Mouse (Mus musculus): ENCODE data around the gene Frat1. TPM values are rescaled to one million over a fixed set of nuclear protein-coding genes. Genes with fewer than 3 reads are reported as not detected.
"Not testable (repeated sequence)": the region's sequence is repeated elsewhere in the genome, so short reads cannot be mapped to it uniquely, and the experiment has no call there.

Gene Frat1
- total RNA-seq, 2 experiments from 2014 or later = 17.8 to 22.3 TPM

GRCm38 (mm10) chr19:41842196-41842595 lies 12.4 kb downstream of the Frat1 start:
- no peak for DNase-seq (ENCODE audit: low spot score in 2 of 2)

GRCm38 (mm10) chr19:41842706-41843105 lies 12.9 kb downstream of the Frat1 start:
- no peak for DNase-seq (ENCODE audit: low spot score in 2 of 2)

- no peak for DNase-seq (ENCODE audit: low spot score in 2 of 2)
Observed at GRCm38 (mm10) chr19:41844345-41844744, 14.6 kb downstream of the Frat1 start.

- no peak for DNase-seq (ENCODE audit: low spot score in 2 of 2)
Observed at GRCm38 (mm10) chr19:41846366-41847090, 16.8 kb downstream of the Frat1 start.

GRCm38 (mm10) chr19:41847091-41847581 lies 17.4 kb downstream of the Frat1 start:
- peak; percentile 30 to 35 for DNase-seq (ENCODE audit: low spot score in 2 of 2)

- DNase-seq (ENCODE audit: low spot score in 2 of 2) = not testable (repeated sequence)
Observed at GRCm38 (mm10) chr19:41847614-41847991, 17.8 kb downstream of the Frat1 start.

- peak; percentile 82 to 91 for DNase-seq (ENCODE audit: low spot score in 2 of 2)
Observed at GRCm38 (mm10) chr19:41847992-41848851, 18.5 kb downstream of the Frat1 start, which contains the start of gene Frat2. Gene Frat2, minus strand, starts transcription at chr19:41848132.

GRCm38 (mm10) chr19:41850021-41850718 lies 20.4 kb downstream of the Frat1 start:
- no peak for DNase-seq (ENCODE audit: low spot score in 2 of 2)

GRCm38 (mm10) chr19:41850719-41851543 lies 21.2 kb downstream of the Frat1 start:
- no peak for DNase-seq (ENCODE audit: low spot score in 2 of 2)

GRCm38 (mm10) chr19:41852423-41852822 lies 22.7 kb downstream of the Frat1 start:
- DNase-seq (ENCODE audit: low spot score in 2 of 2) = no peak

GRCm38 (mm10) chr19:41857086-41857762 lies 27.5 kb downstream of the Frat1 start:
- no peak for DNase-seq (ENCODE audit: low spot score in 2 of 2)

GRCm38 (mm10) chr19:41857816-41858310 lies 28.1 kb downstream of the Frat1 start:
- DNase-seq (ENCODE audit: low spot score in 2 of 2) = peak in 1 of 2 experiments; percentile 24

- DNase-seq (ENCODE audit: low spot score in 2 of 2) = no peak
Observed at GRCm38 (mm10) chr19:41866707-41867106, 36.9 kb downstream of the Frat1 start.

GRCm38 (mm10) chr19:41869296-41869695 lies 39.5 kb downstream of the Frat1 start:
- DNase-seq (ENCODE audit: low spot score in 2 of 2) = peak in 1 of 2 experiments; percentile 50

- not testable (repeated sequence) for DNase-seq (ENCODE audit: low spot score in 2 of 2)
Observed at GRCm38 (mm10) chr19:41869946-41870345, 40.2 kb downstream of the Frat1 start.

- DNase-seq (ENCODE audit: low spot score in 2 of 2) = peak in 1 of 2 experiments; percentile 47
Observed at GRCm38 (mm10) chr19:41872285-41872684, 42.5 kb downstream of the Frat1 start.

GRCm38 (mm10) chr19:41874356-41874755 lies 44.6 kb downstream of the Frat1 start:
- DNase-seq (ENCODE audit: low spot score in 2 of 2) = no peak

- no peak for DNase-seq (ENCODE audit: low spot score in 2 of 2)
Observed at GRCm38 (mm10) chr19:41881842-41882241, 52.1 kb downstream of the Frat1 start.
